Mouse (Mus musculus): ENCODE data around the gene Zfp110. TPM values are rescaled to one million over a fixed set of nuclear protein-coding genes. Genes with fewer than 3 reads are reported as not detected.

The Zfp110 gene
- 104 TPM for polyA plus RNA-seq (2017; shearing (Covaris generic))

DNA sequence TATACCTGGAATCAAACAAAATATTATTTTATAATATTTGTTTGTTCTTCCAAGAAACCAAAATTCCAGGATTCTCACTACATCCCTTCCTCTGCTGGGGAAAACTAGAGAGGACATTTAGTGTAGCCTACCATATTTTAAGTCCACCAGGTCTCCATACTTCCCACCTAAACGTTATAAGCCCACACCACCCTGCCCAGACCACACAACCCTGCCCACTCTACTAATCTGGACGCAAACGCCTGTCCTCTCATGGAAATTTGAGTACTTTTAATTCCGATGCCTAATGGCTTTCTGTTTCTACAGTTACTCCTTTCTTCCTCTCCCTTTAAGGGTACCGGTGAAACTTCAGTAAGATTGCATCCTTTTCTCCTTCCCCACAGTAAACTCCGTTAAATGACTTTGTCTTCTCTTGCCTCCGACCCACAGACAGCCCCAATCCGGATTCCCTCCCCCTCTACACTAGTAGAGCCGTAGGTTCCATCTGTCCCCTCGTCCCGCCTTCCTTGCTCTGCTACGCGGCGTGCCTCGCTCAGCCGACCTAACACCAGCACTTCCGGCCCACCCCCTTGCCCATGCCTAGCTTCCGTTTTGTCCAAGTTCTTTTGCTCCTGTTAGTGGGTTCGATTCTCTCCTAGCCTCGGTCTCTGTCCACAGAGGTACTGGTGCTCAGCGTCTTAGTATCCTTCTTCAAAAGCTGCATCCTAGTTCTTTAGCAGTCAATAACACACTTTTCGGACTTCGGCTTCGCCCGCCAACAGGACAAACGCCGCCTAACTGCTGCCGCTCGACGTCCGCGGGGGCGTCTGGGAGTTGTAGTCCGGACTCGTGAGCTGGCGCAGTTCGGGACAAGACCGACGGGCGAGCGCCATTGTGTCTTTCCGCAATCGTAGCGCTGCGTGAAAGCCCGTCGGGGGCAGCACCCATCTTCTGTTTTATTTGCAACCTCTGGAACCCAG, at the start of gene Zfp110:
Gene Zfp110 (plus strand): TSS at position 600 of the 959 bp plus-strand sequence.

GRCm38 (mm10) chr7:12802866-12803726, 31.5 kb upstream of the Zfp110 start, which contains the start of gene Zscan18:
TSS of gene Zscan18 (minus strand) at chr7:12803635.

DNA sequence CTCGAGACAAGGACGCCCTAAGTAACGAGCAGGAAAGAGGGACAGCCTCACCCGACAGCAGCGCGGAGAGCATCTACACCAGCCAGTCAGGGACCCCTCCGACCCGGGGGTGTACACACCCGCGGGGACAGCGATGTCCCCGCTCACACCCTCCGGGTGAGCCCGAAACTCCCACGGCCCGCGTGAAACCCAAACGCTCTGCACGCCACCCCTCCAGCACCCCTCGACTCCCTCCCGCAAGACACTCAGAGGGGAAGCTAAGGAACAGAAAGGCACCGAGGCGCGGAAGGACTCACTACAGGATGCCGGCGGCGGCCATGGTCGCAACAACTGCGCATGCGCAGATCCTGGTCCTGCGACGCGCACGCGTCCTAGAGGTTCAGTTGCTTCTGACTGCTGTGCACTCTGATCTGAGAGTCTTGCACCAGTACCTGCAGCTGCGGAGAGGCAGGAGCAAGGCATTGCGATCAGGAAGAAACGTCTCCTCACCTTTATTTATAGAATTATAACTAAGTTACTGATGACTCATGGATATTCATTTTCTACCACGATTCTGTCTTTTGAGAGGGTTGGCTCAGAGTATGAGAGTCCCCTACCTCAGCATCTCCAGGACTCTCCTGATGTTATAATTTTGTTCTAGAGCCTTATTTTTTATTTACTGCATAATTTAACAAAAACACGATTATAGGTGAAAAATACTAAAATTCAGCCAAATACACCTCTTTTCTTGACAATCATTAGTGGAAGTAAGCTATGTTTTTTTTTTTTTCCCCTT, 15.9 kb upstream of the Zfp110 start, which contains the start of gene Zfp329:
Gene Zfp329 (minus strand): TSS at position 338 of the 775 bp plus-strand sequence.

GRCm38 (mm10) chr7:12880911-12881660, 46.5 kb downstream of the Zfp110 start, which contains the start of gene Zfp128:
TSS of gene Zfp128 (plus strand) at chr7:12881177.

DNA sequence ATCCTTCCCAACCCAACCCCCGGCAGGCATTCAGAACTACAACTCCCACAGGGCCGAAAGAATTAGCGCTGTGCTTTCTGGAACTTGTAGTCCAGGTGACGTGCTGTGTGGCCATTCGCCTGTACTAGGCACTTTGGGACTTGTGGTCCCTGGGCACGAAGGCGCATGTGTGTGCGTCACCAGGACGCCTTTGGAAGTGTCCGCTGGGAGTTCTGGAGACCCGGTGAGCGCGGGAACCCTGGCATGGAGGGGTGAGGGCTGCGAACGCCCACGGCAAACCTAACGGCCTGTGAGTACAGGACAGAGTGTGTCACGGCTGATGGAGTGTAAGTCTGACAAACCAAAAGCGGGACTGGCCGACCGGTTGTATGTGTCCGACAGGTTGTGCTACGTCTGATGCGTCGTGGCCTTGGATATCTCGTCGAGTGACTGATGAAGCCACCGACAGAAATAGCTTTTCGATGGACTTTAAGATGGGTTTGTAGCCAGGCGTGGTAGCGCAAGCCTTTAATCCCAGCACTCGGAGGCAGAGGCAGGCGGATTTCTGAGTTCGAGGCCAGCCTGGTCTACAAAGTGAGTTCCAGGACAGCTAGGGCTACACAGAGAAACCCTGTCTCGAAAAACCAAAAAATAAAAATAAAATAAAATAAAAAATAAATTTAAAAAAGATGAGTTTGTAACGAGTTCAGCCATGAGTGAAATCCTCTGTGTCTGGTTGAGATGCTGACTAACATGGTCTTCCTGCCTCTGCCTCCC, 63.3 kb downstream of the Zfp110 start, which contains the start of gene Zscan22:
Gene Zscan22 (plus strand): TSS at position 161 of the 756 bp plus-strand sequence.

Other genes with a start within 250 kb of the Zfp110 start
- 0.01 TPM for gene Vmn2r53, start 226.0 kb upstream of the Zfp110 start, polyA plus RNA-seq (2017; shearing (Covaris generic))
- gene Vmn2r54, start 194.4 kb upstream of the Zfp110 start, polyA plus RNA-seq (2017; shearing (Covaris generic)) = not detected
- gene Vmn2r55, start 149.8 kb upstream of the Zfp110 start, polyA plus RNA-seq (2017; shearing (Covaris generic)) = not detected
- not detected for gene Vmn2r56, start 99.8 kb upstream of the Zfp110 start, polyA plus RNA-seq (2017; shearing (Covaris generic))
- 3.3 TPM for gene Zscan18, start 31.1 kb upstream of the Zfp110 start, polyA plus RNA-seq (2017; shearing (Covaris generic))
- 18.8 TPM for gene Zfp329, start 15.9 kb upstream of the Zfp110 start, polyA plus RNA-seq (2017; shearing (Covaris generic))
- gene Zfp128, start 46.4 kb downstream of the Zfp110 start, polyA plus RNA-seq (2017; shearing (Covaris generic)) = 4.9 TPM
- gene Zscan22, start 63.1 kb downstream of the Zfp110 start, polyA plus RNA-seq (2017; shearing (Covaris generic)) = 17.8 TPM
- 894 TPM for gene Rps5, start 87.5 kb downstream of the Zfp110 start, polyA plus RNA-seq (2017; shearing (Covaris generic))
- not detected for gene Rnf225, start 92.7 kb downstream of the Zfp110 start, polyA plus RNA-seq (2017; shearing (Covaris generic))
- 9.4 TPM for gene Zfp324, start 131.1 kb downstream of the Zfp110 start, polyA plus RNA-seq (2017; shearing (Covaris generic))
- 10.4 TPM for gene Zfp446, start 143.1 kb downstream of the Zfp110 start, polyA plus RNA-seq (2017; shearing (Covaris generic))
- gene Slc27a5, start 163.4 kb downstream of the Zfp110 start, polyA plus RNA-seq (2017; shearing (Covaris generic)) = not detected
- gene Trim28, start 164.4 kb downstream of the Zfp110 start, polyA plus RNA-seq (2017; shearing (Covaris generic)) = 29.7 TPM
- 6.4 TPM for gene Zbtb45, start 175.3 kb downstream of the Zfp110 start, polyA plus RNA-seq (2017; shearing (Covaris generic))
- gene Chmp2a, start 200.0 kb downstream of the Zfp110 start, polyA plus RNA-seq (2017; shearing (Covaris generic)) = 262 TPM
- gene Ube2m, start 203.5 kb downstream of the Zfp110 start, polyA plus RNA-seq (2017; shearing (Covaris generic)) = 8.9 TPM
- 0.28 TPM for gene Mzf1, start 220.0 kb downstream of the Zfp110 start, polyA plus RNA-seq (2017; shearing (Covaris generic))

All from inflammation-experienced regulatory T-cells, adult 16 weeks (primary cell).